Mouse (Mus musculus) layer of hippocampus, adult 18-20 months (tissue): ENCODE results near the gene Slc35f5. TPM values are rescaled to one million over a fixed set of nuclear protein-coding genes. Genes with fewer than 3 reads are reported as not detected.
"Not testable (repeated sequence)": the region's sequence is repeated elsewhere in the genome, so short reads cannot be mapped to it uniquely, and the experiment has no call there.

Source experiments
- DNase-seq, 2 experiments: peaks; one replicate each; pipeline ENCODE4 v3.0.0; 2022; ENCODE audit warnings: low spot score in 2 of 2
- long read RNA-seq: library from polyadenylated mRNA; stranded (forward); transcript quantifications from one replicate; pipeline ENCODE4 v2.0.0, GENCODE M21; 2021
- total RNA-seq, 2 experiments: library from RNA; stranded (reverse); gene quantifications; 2 replicates each; pipeline ENCODE4 v1.2.3; 2021

Slc35f5 gene
- total RNA-seq = 10 to 100 TPM; 23.7 to 29.4 TPM
- long read RNA-seq, transcript Slc35f5-201 (16 exons, 2,733 nt) = major isoform, 14 of 24 reads
- long read RNA-seq, partial matches to known transcripts = 0 of 24 reads
- long read RNA-seq, other reads (novel, unspliced or antisense) = 10 of 24 reads

GRCm38 (mm10) chr1:125560259-125561192, at the start of gene Slc35f5:
TSS of gene Slc35f5 (plus strand) at chr1:125560595.
- peak; percentile 91 to 93 for DNase-seq

DNA sequence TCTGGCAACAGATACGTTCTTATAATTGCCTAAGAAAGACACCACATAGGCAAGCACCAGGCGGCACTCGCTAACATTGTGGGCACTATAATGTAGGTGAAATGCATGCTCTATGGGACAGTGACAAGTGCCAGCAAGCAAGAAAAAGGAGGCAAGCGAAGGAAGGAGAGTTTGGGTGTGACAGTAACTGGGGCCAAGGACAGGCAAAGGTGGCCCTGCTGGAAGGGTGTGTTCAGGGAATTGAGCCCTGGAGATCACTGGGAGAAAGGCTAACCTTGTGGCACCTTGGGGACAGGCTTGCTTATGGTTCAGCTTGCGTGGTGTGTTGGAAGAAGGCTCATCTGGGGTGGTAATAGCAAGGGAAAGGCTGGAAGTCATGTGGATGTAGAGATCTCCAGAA, 45.7 kb upstream of the Slc35f5 start:
- no peak for DNase-seq

GRCm38 (mm10) chr1:125516910-125517659, 43.3 kb upstream of the Slc35f5 start:
- no peak for DNase-seq

- no peak for DNase-seq
Observed at GRCm38 (mm10) chr1:125519107-125519611, 41.2 kb upstream of the Slc35f5 start.

DNA sequence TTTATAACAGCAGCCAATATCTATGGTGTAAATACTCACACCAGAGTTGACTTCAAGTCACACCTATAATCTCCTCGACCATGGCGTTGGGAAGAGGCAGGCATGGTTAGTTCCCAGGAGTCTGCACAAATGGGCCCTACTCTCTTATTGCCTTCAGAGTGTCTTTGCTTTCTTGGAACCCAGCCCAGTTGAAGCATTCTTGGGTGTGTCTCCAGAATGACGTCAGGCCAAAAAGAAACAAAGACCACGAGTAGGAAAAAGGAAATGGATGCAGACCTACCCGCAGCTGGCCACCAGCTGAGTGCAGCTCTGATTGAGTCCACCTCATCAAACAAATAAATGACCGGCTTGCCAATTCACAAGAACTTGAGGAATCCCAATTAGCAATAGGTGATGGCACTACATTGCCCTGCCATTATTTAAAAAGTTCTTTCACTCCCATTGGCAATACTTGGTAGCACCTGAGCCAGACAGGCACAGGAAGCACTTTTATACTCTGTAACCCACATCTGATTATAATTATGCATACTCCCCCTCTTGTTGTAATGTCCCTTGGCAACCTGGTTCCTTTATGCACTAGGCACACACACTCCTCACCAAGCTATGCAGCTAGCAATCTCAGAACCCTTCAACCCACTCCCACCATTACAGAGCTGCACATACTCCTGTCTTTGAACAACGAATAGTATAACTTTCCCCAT, 34.3 kb upstream of the Slc35f5 start:
- DNase-seq = no peak

DNA sequence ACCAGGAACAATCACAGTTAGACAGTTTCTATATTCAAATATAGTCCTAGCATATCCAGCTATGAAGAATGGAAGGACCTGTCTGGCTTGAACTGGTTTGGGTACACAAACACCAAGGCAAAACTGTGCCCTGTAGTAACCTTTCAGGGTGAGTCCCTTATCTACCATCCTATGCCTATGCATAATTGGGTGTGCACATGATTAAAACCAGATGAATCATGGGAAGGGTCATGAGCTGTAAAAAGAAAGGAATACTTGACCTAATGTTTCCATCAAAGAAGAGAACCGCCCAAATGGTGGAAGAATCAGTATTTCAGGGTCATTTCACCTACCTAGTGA, 33.8 kb upstream of the Slc35f5 start:
- DNase-seq = no peak

DNA sequence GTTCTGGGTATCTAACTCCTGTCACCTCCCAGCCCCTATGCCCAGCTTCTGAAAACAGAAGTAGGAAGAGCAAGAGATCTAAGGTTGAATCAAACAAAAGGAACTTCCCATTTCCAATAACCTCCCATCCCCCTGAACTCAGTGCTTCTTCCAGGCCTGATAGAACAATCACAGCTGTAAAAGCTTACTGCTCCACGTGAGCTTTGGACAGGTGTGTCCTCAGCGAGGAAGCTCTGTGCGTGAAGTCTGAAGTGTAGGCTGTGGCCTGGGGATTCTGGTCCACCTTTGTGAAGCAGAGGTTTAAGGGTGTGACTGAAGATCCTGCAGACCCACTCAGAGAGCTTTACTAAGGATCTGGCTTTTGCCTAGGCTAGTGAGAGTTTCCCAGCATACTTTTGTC, 33.0 kb upstream of the Slc35f5 start:
- no peak for DNase-seq

- DNase-seq = not testable (repeated sequence)
Observed at GRCm38 (mm10) chr1:125533180-125533912, 27.0 kb upstream of the Slc35f5 start.

DNA sequence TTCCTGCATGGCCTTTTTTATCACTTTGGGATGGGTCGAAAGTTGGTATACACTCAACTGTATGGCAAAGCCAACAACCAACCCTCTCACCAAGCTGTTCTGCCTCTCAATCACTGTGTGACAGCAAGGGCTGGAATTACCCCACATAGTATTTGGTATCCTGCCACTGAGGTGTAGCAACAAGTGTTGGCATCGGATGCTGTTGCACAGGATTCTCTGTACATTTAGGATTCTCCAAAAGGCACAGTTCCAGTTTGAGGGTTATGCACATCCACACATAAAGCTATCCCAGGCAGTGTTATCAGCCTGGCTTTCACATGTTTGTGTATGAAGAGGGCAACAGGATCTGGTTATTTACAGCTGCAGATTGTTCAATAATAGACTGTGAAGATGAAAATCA, 23.3 kb upstream of the Slc35f5 start:
- DNase-seq = no peak

GRCm38 (mm10) chr1:125537776-125538175, 22.6 kb upstream of the Slc35f5 start:
- peak in 1 of 2 experiments; percentile 9 for DNase-seq

DNA sequence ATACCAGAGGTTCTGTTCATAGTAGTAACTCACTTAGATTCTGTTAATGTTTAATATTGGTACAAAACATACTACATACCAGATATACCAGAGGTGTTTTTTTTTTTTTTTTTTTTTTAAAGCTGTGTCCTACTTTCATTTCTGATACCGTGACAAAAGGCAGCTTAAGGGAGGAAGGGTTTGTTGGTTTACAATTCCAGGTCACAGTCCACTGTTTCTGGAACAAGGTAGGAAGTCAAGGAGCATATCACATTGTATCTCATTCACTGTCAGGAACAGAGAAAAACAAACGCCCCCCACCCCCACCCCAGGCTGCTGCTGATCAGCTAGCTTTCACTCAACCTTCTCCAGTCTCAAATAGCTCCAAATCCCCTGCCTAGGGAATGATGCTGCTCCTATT, 21.1 kb upstream of the Slc35f5 start:
- DNase-seq = no peak

DNA sequence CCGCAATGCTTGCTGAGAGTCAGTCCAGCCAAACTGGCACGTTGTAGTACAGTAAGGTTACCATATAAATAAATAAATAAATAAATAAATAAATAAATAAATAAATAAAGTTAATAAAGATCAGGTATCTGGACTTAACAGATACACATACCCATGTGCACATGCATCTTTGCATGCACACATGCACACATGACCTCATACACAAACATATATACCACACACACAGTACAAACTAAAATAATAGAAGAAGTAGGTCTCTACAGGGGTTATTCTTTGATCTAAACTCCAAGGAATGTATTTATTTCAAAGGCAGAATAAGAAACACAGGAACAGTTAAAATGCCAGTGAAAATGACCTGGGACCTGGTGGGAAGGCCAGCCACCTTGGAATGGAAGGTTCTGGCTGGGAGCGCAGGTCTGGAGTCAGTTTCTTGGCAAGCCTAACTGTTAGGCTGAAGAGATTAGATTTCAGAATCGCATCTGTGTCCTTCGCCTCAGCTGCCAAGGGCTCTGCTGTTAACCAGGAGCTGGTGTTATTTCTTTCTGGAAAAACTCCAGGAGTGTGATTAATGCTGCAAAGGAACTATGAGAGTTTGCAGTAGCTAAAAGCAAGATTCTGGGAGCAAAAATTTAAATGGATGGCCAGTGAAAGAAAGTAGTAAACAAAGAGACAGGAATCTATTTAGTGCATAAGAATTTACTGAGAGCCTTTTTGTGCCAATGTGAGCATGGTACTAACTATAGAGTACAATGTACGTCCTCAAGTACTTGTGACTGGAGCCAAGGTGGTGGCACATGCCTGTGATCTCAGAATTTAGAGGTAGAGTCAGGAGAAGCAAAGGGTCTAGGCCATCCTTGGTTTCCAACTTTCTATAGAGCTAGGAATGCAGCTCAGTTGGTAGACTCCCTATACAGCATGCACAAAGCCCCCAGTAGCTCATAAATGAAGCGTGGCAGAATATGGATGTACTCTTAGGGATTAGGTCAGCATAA, 18.1 kb upstream of the Slc35f5 start:
- DNase-seq = peak in 1 of 2 experiments; percentile 19

- DNase-seq = no peak
Observed at GRCm38 (mm10) chr1:125549872-125550271, 10.5 kb upstream of the Slc35f5 start.

GRCm38 (mm10) chr1:125550359-125550758, 10.0 kb upstream of the Slc35f5 start:
- no peak for DNase-seq

GRCm38 (mm10) chr1:125551564-125551963, 8.8 kb upstream of the Slc35f5 start:
- DNase-seq = no peak

- no peak for DNase-seq
Observed at GRCm38 (mm10) chr1:125559261-125559660, 1.1 kb upstream of the Slc35f5 start.

- no peak for DNase-seq
Observed at GRCm38 (mm10) chr1:125559721-125560120, 674 bp upstream of the Slc35f5 start.

DNA sequence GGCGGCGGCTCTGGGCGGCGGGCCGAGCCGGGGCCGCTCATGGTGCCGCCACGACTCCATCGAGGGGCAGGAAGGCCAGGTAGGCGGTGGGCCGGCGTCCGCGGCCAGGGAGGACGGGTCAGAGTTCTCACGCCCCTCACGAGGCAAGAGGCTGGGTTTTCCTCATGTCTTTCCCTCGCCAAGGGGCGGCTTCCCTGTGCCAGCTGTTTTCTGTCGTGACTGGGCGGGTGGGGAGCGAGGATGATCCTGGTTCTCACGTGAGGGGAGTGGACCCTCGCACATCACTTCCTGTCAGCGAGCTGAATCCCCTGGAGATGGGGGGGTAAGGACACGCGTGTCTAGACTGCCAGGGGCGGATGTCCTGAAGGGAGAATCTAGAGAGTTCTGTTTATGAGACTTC, 811 bp downstream of the Slc35f5 start:
- DNase-seq = peak; percentile 25 to 32

DNA sequence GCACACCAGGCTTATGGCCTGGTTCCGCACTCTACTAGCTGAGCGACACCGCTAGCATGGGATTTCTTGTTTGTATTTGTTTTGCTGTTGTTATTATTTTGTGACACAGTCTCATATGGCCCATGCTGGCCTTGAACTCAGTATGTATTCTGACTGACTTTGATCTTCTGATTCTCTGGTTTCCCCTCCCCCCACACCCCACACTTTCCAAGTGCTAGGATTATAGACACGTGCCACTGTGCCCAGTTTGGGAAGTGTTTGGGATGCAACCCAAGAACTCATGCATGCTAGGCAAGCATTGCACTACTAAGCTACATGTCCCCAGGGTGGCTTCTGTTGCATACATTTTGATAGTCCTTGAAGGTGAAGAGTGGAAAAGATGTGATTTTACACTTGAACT, 1.4 kb downstream of the Slc35f5 start:
- DNase-seq = no peak
